9 mouse cellular contexts compared by ENCODE assay signal in genomic region chr11:120047531-120048251, GRCm38 (mm10). TPM values are rescaled to one million over a fixed set of nuclear protein-coding genes. Genes with fewer than 3 reads are reported as not detected.
A peak's percentile ranks its signal among the peaks of the same experiment; 100 is the strongest.
DNase-seq lines count a peak whose midpoint lies in the region; ATAC-seq and TF ChIP-seq lines count a peak whose summit lies in the region.
"Had no signal": no experiment of that assay in that cellular context is flagged by ENCODE, and none has a peak within 500 bp of the region (broad histone marks: within the 10 kb centered on the region; RNA-seq: fewer than 3 reads in every experiment).

No protein-coding gene starts in this region.

- H3K4me3 ChIP-seq in kidney, embryonic 14.5 days (ENCODE audit: low read length): peak overlapping the region; percentile 58
- H3K4me3 ChIP-seq in hindbrain, embryonic 13.5 days: peak overlapping the region; percentile 69
- H3K4me3 ChIP-seq in midbrain, postnatal 0 days (ENCODE audit: low read depth, low read length): peak overlapping the region; percentile 76
- H3K4me3 ChIP-seq: myocyte had no signal

- no peaks in the 10 kb centered on the region for H3K9me3 ChIP-seq in kidney, embryonic 14.5 days (ENCODE audit: control insufficient read depth, low read length)
- no peaks in the 10 kb centered on the region for H3K9me3 ChIP-seq in hindbrain, embryonic 13.5 days
- H3K9me3 ChIP-seq in midbrain, postnatal 0 days (ENCODE audit: low read length): no peaks in the 10 kb centered on the region

- H3K4me1 ChIP-seq in kidney, embryonic 14.5 days (ENCODE audit: control insufficient read depth, insufficient read depth, low read length): peaks cover 19% of the 10 kb centered on the region
- peaks cover 68% of the 10 kb centered on the region for H3K4me1 ChIP-seq in hindbrain, embryonic 13.5 days (replicated peaks)
- H3K4me1 ChIP-seq in midbrain, postnatal 0 days (ENCODE audit: insufficient read depth, low read length): peaks cover 38% of the 10 kb centered on the region

- TF ChIP-seq CTCF in midbrain, postnatal 0 days (IDR thresholded peaks at IDR 0.05): no peak

- no peak for DNase-seq in kidney, adult 18-20 months
- peak; percentile 46 for DNase-seq in embryo, embryonic 11 days
- DNase-seq in midbrain, postnatal 0 days (ENCODE audit: low spot score): no peak
- DNase-seq in right cerebral cortex, adult 18-20 months: no peak
- no peak for DNase-seq in gastrocnemius, adult 18-20 months (ENCODE audit: low spot score)
- no peak for DNase-seq in gastrocnemius, adult 8-10 months (ENCODE audit: low spot score in 2 of 2)

- H3K36me3 ChIP-seq in kidney, embryonic 14.5 days (ENCODE audit: control insufficient read depth, insufficient read depth, low read length): no peaks in the 10 kb centered on the region
- no peaks in the 10 kb centered on the region for H3K36me3 ChIP-seq in hindbrain, embryonic 13.5 days
- H3K36me3 ChIP-seq in midbrain, postnatal 0 days (ENCODE audit: insufficient read depth, low read length): no peaks in the 10 kb centered on the region

- ATAC-seq in kidney, embryonic 14.5 days (ENCODE audit: low FRiP score, low TSS enrichment): 0 out of 2 replicates have a peak, but pooled peaks have one; percentile 26
- ATAC-seq in hindbrain, embryonic 13.5 days (ENCODE audit: low FRiP score): peak; percentile 19
- ATAC-seq in midbrain, postnatal 0 days (ENCODE audit: low FRiP score): peak; percentile 15; the same call in 1 of the 2 replicates

- H3K27me3 ChIP-seq in kidney, embryonic 14.5 days (ENCODE audit: control insufficient read depth, insufficient read depth, low read length): peaks cover 25% of the 10 kb centered on the region
- H3K27me3 ChIP-seq in hindbrain, embryonic 13.5 days: peaks cover 14% of the 10 kb centered on the region; the same call in 1 of the 2 replicates
- no peaks in the 10 kb centered on the region for H3K27me3 ChIP-seq in midbrain, postnatal 0 days (ENCODE audit: insufficient read depth, low read length)

- H3K9ac ChIP-seq in kidney, embryonic 14.5 days (ENCODE audit: low read depth, low read length): peak overlapping the region; percentile 60; the same call in 1 of the 2 replicates
- peak overlapping the region; percentile 92 for H3K9ac ChIP-seq in hindbrain, embryonic 13.5 days
- H3K9ac ChIP-seq in midbrain, postnatal 0 days (replicated peaks; ENCODE audit: low read length, poor library complexity, severe bottlenecking): peak overlapping the region; percentile 93

- no peak overlapping the region for H3K27ac ChIP-seq in kidney, embryonic 14.5 days (ENCODE audit: low read depth, low read length)
- peak overlapping the region; percentile 95 for H3K27ac ChIP-seq in hindbrain, embryonic 13.5 days
- H3K27ac ChIP-seq in midbrain, postnatal 0 days (ENCODE audit: low read depth, low read length): peak overlapping the region; percentile 92

- peak overlapping the region; percentile 95 for H3K4me2 ChIP-seq in kidney, embryonic 14.5 days (replicated peaks; ENCODE audit: low read depth, low read length)
- H3K4me2 ChIP-seq in hindbrain, embryonic 13.5 days: peak overlapping the region; percentile 81
- H3K4me2 ChIP-seq in midbrain, postnatal 0 days (ENCODE audit: low read depth, low read length, poor library complexity, severe bottlenecking): peak overlapping the region; percentile 94

- 11% methylated on average over 23 of the region's 23 CpGs for WGBS in kidney, embryonic 14.5 days
- WGBS in hindbrain, embryonic 13.5 days: 7% methylated on average over 23 of the region's 23 CpGs
- 9% methylated on average over 23 of the region's 23 CpGs for WGBS in midbrain, postnatal 0 days

RNA-seq across cellular contexts. Expression of gene Aatk, which starts 0.7 kb away (rescaled TPM):
- 1.3 and 1.9 TPM in 2 replicates for polyA plus RNA-seq in kidney, embryonic 14.5 days (2014; fragmentation: Nextera tagmentation; extraction: Ambion mirVana)
- 24.1 and 24.3 TPM in 2 replicates for polyA plus RNA-seq in hindbrain, embryonic 13.5 days (2015; fragmentation: Nextera tagmentation; extraction: Ambion mirVana)
- 170 and 178 TPM in 2 replicates for total RNA-seq in midbrain, postnatal 0 days (2014; rRNA removed)
- 44.9 and 46.9 TPM in 2 replicates for polyA plus RNA-seq in midbrain, postnatal 0 days (2015; fragmentation: Nextera tagmentation; extraction: Ambion mirVana)
- total RNA-seq in gastrocnemius, adult 18-20 months (2021): 1 to 10 TPM; 3.2 to 3.6 TPM
- total RNA-seq in gastrocnemius, adult 8-10 months (2022): 1 to 10 TPM; 2.3 to 5.0 (median 3.1) TPM

RNA-seq across cellular contexts. Expression of gene Cep131, which starts 38.9 kb away (rescaled TPM):
- polyA plus RNA-seq in kidney, embryonic 14.5 days (2014; fragmentation: Nextera tagmentation; extraction: Ambion mirVana): 19.9 and 28.1 TPM in 2 replicates
- polyA plus RNA-seq in hindbrain, embryonic 13.5 days (2015; fragmentation: Nextera tagmentation; extraction: Ambion mirVana): 23.2 and 26.7 TPM in 2 replicates
- total RNA-seq in midbrain, postnatal 0 days (2014; rRNA removed): 17.7 and 19.0 TPM in 2 replicates
- polyA plus RNA-seq in midbrain, postnatal 0 days (2015; fragmentation: Nextera tagmentation; extraction: Ambion mirVana): 25.4 and 27.7 TPM in 2 replicates
- total RNA-seq in gastrocnemius, adult 18-20 months (2021): 1 to 10 TPM; 6.0 to 8.4 TPM
- total RNA-seq in gastrocnemius, adult 8-10 months (2022): 1 to 10 TPM; 5.0 to 9.2 (median 7.5) TPM

RNA-seq across cellular contexts. Expression of gene Tepsin, which starts 50.8 kb away (rescaled TPM):
- 12.2 and 15.6 TPM in 2 replicates for polyA plus RNA-seq in kidney, embryonic 14.5 days (2014; fragmentation: Nextera tagmentation; extraction: Ambion mirVana)
- 19.3 and 19.8 TPM in 2 replicates for polyA plus RNA-seq in hindbrain, embryonic 13.5 days (2015; fragmentation: Nextera tagmentation; extraction: Ambion mirVana)
- total RNA-seq in midbrain, postnatal 0 days (2014; rRNA removed): 28.6 and 32.1 TPM in 2 replicates
- 14.9 and 17.6 TPM in 2 replicates for polyA plus RNA-seq in midbrain, postnatal 0 days (2015; fragmentation: Nextera tagmentation; extraction: Ambion mirVana)
- total RNA-seq in gastrocnemius, adult 18-20 months (2021): 1 to 10 TPM; 4.1 to 4.9 TPM
- 1 to 10 TPM; 4.9 to 5.8 (median 5.4) TPM for total RNA-seq in gastrocnemius, adult 8-10 months (2022)

RNA-seq across cellular contexts. Expression of gene Ndufaf8, which starts 51.0 kb away (rescaled TPM):
- polyA plus RNA-seq in kidney, embryonic 14.5 days (2014; fragmentation: Nextera tagmentation; extraction: Ambion mirVana): 97.3 and 115 TPM in 2 replicates
- polyA plus RNA-seq in hindbrain, embryonic 13.5 days (2015; fragmentation: Nextera tagmentation; extraction: Ambion mirVana): 52.7 and 57.0 TPM in 2 replicates
- total RNA-seq in midbrain, postnatal 0 days (2014; rRNA removed): 32.9 and 64.8 TPM in 2 replicates
- 56.8 and 57.0 TPM in 2 replicates for polyA plus RNA-seq in midbrain, postnatal 0 days (2015; fragmentation: Nextera tagmentation; extraction: Ambion mirVana)
- total RNA-seq in gastrocnemius, adult 18-20 months (2021): 10 to 100 TPM; 45.7 to 48.1 TPM
- 10 to 100 TPM; 34.0 to 46.3 (median 41.0) TPM for total RNA-seq in gastrocnemius, adult 8-10 months (2022)

Comparison
In these comparisons a context has a peak if more than half of its experiments do, and no peak if none do; other contexts are left out.
1. RNA of gene Aatk, which starts 0.7 kb away (total RNA-seq): 170 to 178 TPM in midbrain, postnatal 0 days; 3.2 to 3.6 TPM in gastrocnemius, adult 18-20 months and 2.3 to 5.0 TPM in gastrocnemius, adult 8-10 months; every median in the first group is over 10 times any median in the second.
2. Peak in every context shown above with its lines, with median percentiles within 50 percentile points of each other: ATAC-seq, H3K4me2 ChIP-seq, H3K4me3 ChIP-seq and H3K9ac ChIP-seq.